Mouse (Mus musculus): ENCODE results near the gene Hes3. TPM values are rescaled to one million over a fixed set of nuclear protein-coding genes. Genes with fewer than 3 reads are reported as not detected.

Hes3 gene
- polyA plus RNA-seq, 1 experiment from 2014 or later = 0.53 TPM

DNA sequence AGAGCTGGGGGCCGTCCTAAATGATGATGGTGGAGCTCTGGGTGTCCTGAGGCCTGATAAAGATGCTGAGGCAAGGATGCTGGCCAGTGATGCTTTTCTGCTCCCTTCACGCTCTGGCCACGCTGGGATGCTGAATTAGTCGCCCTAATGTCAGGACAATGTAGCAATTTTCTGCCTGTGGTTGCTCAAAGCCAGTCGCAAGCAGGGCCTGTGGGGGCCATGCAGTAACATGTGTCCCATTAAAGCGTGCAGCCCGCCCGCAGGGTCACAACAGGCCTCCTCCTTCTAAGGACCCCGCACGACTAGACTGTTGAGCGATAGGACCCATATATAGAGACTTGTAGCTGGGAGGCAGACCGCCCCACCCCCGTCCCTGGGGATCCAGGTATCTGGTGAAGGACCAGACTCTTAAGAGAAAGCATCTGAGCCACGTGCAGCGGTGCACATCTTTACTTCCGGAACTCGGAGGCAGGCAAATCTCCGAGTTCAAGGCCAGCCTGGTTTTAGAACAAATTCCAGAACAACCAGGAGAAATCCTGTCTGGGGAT lies 3.0 kb downstream of the Hes3 start:
- Histone ChIP-seq H3K9me3 (ENCODE audit: control insufficient read depth, low read length) (no peaks in the 10 kb centered on the region), H3K4me3 (ENCODE audit: low read depth, low read length) (no peak overlapping the region), H3K4me1 (replicated peaks; ENCODE audit: control insufficient read depth, insufficient read depth, low read length) (peaks cover 35% of the 10 kb centered on the region), H3K36me3 (ENCODE audit: control insufficient read depth, insufficient read depth, low read length) (no peaks in the 10 kb centered on the region), H3K27me3 (ENCODE audit: control insufficient read depth, insufficient read depth, low read length) (peaks cover 90% of the 10 kb centered on the region), H3K4me2 (ENCODE audit: low read depth, low read length, severe bottlenecking) (no peak overlapping the region), H3K27ac (ENCODE audit: low read depth, low read length) (no peak overlapping the region), H3K9ac (ENCODE audit: low read length) (no peak overlapping the region)
- ATAC-seq (replicated peaks; ENCODE audit: low FRiP score) (no peak), DNase-seq (ENCODE audit: low spot score) (no peak)
- WGBS = 35% methylated on average over 18 of the region's 18 CpGs

DNA sequence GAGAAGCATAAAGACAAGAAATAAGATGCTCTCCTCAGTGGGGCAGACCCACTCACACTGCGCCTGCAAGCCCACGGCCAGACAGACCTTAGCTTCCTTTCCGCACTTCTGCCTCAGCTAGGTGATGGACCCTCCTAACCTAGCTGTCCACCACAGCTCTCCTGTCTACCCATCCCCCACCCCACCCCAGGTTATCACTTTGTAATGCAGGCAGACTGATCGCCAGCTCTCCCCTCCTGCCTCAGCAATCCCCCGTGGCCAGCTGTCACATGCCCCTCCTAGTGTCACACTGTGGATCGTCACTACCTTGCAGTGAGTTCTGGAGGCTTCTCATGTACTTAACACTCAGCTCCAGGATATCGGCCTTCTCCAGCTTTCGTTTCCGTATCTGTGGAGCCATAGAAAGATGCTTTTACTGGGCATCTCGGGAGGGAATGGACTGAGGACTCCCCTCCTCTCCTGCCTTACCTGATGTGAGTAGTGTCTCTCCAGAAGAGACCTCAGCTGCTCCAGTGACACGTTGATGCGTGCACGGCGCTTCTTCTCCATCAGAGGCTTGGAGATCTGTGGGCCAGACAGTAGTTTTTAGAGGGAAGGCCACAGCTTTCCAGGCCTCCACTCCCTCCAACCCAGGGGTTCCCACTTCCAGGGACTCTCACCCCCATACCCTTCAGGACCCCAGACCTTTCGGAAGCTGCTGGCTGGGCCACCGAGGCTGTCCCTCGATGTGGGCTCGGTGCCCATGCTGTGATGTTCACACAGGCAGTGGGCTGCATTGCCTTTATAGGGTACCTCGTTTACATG lies 3.9 kb downstream of the Hes3 start:
- Histone ChIP-seq H3K27ac (ENCODE audit: low read depth, low read length) (no peak overlapping the region), H3K4me3 (ENCODE audit: low read depth, low read length) (no peak overlapping the region), H3K27me3 (ENCODE audit: control insufficient read depth, insufficient read depth, low read length) (peaks cover 91% of the 10 kb centered on the region), H3K4me1 (replicated peaks; ENCODE audit: control insufficient read depth, insufficient read depth, low read length) (peaks cover 34% of the 10 kb centered on the region), H3K9ac (ENCODE audit: low read length) (no peak overlapping the region), H3K9me3 (ENCODE audit: control insufficient read depth, low read length) (no peaks in the 10 kb centered on the region), H3K4me2 (ENCODE audit: low read depth, low read length, severe bottlenecking) (no peak overlapping the region; the same call in 1 of the 2 replicates), H3K36me3 (ENCODE audit: control insufficient read depth, insufficient read depth, low read length) (no peaks in the 10 kb centered on the region)
- DNase-seq (ENCODE audit: low spot score) (no peak), ATAC-seq (replicated peaks; ENCODE audit: low FRiP score) (no peak)
- 10% methylated on average over 19 of the region's 19 CpGs for WGBS

DNA sequence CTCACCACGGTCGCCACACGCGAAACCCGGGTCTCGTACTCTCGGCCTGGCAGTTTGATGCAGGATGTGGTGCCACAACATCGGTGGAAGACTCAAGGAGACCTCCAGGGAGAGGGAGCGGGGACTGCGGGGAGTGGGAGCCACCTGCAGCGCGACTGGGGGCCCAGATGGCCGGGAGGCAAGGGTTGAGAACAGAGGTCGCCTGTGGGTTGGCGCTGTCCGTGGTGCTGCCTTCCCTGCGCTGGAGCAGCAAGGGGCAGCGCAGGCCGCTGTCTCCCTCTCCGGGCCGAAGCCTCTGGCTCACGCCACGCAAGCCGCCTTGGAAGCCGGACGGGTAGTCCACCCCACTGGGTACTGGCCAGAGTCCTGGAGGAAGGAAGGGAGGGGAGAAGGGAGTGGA lies 4.6 kb downstream of the Hes3 start:
- no peak overlapping the region for H3K4me3 ChIP-seq (ENCODE audit: low read depth, low read length)
- no peaks in the 10 kb centered on the region for H3K36me3 ChIP-seq (ENCODE audit: control insufficient read depth, insufficient read depth, low read length)
- 2% methylated on average over 26 of the region's 26 CpGs for WGBS
- no peak overlapping the region for H3K9ac ChIP-seq (ENCODE audit: low read length)
- H3K9me3 ChIP-seq (ENCODE audit: control insufficient read depth, low read length) = no peaks in the 10 kb centered on the region
- H3K27ac ChIP-seq (ENCODE audit: low read depth, low read length) = no peak overlapping the region
- peak overlapping the region; percentile 49; the same call in 1 of the 2 replicates for H3K4me2 ChIP-seq (ENCODE audit: low read depth, low read length, severe bottlenecking)
- peaks cover 92% of the 10 kb centered on the region for H3K27me3 ChIP-seq (ENCODE audit: control insufficient read depth, insufficient read depth, low read length)
- peaks cover 34% of the 10 kb centered on the region for H3K4me1 ChIP-seq (replicated peaks; ENCODE audit: control insufficient read depth, insufficient read depth, low read length)
- ATAC-seq (replicated peaks; ENCODE audit: low FRiP score) = no peak
- DNase-seq (ENCODE audit: low spot score) = peak; percentile 86

GRCm38 (mm10) chr4:152286183-152286582 lies 5.3 kb downstream of the Hes3 start:
- 0 out of 2 replicates have a peak, but pooled peaks have one; percentile 17 for ATAC-seq (replicated peaks; ENCODE audit: low FRiP score)
- Histone ChIP-seq H3K36me3 (ENCODE audit: control insufficient read depth, insufficient read depth, low read length) (no peaks in the 10 kb centered on the region), H3K27me3 (ENCODE audit: control insufficient read depth, insufficient read depth, low read length) (peaks cover 92% of the 10 kb centered on the region), H3K9ac (ENCODE audit: low read length) (no peak overlapping the region), H3K9me3 (ENCODE audit: control insufficient read depth, low read length) (no peaks in the 10 kb centered on the region), H3K27ac (ENCODE audit: low read depth, low read length) (no peak overlapping the region), H3K4me3 (ENCODE audit: low read depth, low read length) (peak overlapping the region; percentile 27), H3K4me1 (replicated peaks; ENCODE audit: control insufficient read depth, insufficient read depth, low read length) (peaks cover 31% of the 10 kb centered on the region), H3K4me2 (ENCODE audit: low read depth, low read length, severe bottlenecking) (peak overlapping the region; percentile 49)
- WGBS = 1% methylated on average over 32 of the region's 32 CpGs
- DNase-seq (ENCODE audit: low spot score) = no peak

GRCm38 (mm10) chr4:152285505-152285904 lies 6.0 kb downstream of the Hes3 start:
- H3K36me3 ChIP-seq (ENCODE audit: control insufficient read depth, insufficient read depth, low read length) = no peaks in the 10 kb centered on the region
- peaks cover 92% of the 10 kb centered on the region for H3K27me3 ChIP-seq (ENCODE audit: control insufficient read depth, insufficient read depth, low read length)
- no peaks in the 10 kb centered on the region for H3K9me3 ChIP-seq (ENCODE audit: control insufficient read depth, low read length)
- ATAC-seq (replicated peaks; ENCODE audit: low FRiP score) = no peak
- no peak for DNase-seq (ENCODE audit: low spot score)
- no peak overlapping the region for H3K4me2 ChIP-seq (ENCODE audit: low read depth, low read length, severe bottlenecking)
- no peak overlapping the region for H3K9ac ChIP-seq (ENCODE audit: low read length)
- peaks cover 25% of the 10 kb centered on the region for H3K4me1 ChIP-seq (replicated peaks; ENCODE audit: control insufficient read depth, insufficient read depth, low read length)
- H3K4me3 ChIP-seq (ENCODE audit: low read depth, low read length) = no peak overlapping the region
- under 1% methylated on average over 10 of the region's 10 CpGs for WGBS
- no peak overlapping the region for H3K27ac ChIP-seq (ENCODE audit: low read depth, low read length)

- 5% methylated on average over 61 of the region's 70 CpGs for WGBS
- no peaks in the 10 kb centered on the region for H3K36me3 ChIP-seq (ENCODE audit: control insufficient read depth, insufficient read depth, low read length)
- peak; percentile 85 for ATAC-seq (replicated peaks; ENCODE audit: low FRiP score)
- H3K4me1 ChIP-seq (replicated peaks; ENCODE audit: control insufficient read depth, insufficient read depth, low read length) = peaks cover 17% of the 10 kb centered on the region
- H3K27ac ChIP-seq (ENCODE audit: low read depth, low read length) = no peak overlapping the region
- DNase-seq (ENCODE audit: low spot score) = peak; percentile 94
- no peaks in the 10 kb centered on the region for H3K9me3 ChIP-seq (ENCODE audit: control insufficient read depth, low read length)
- no peak overlapping the region; the same call in none of the 2 replicates for H3K9ac ChIP-seq (ENCODE audit: low read length)
- H3K4me3 ChIP-seq (ENCODE audit: low read depth, low read length) = peak overlapping the region; percentile 19
- peaks cover 81% of the 10 kb centered on the region for H3K27me3 ChIP-seq (ENCODE audit: control insufficient read depth, insufficient read depth, low read length)
- peak overlapping the region; percentile 48 for H3K4me2 ChIP-seq (ENCODE audit: low read depth, low read length, severe bottlenecking)
Observed at GRCm38 (mm10) chr4:152283186-152283950, 8.1 kb downstream of the Hes3 start.

DNA sequence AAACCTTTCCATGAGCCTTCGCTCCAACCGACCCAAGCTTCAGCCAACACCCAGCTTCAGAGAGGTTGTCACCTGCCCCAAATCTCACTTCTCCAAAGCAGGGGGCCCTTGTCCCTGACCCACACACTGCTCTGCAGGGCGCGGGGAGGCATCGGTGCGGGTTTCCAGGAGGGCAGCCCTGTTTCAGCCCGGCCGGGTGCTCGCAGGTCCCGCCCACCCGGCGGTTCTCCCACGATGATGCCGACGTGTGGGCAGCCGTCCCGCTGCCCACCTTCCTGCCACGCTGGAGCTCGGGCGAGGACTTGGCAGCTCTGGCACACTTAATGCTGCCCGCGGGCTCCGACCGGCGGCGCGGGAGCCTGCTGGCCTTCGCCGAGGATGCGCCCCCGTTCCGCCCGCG lies 8.7 kb downstream of the Hes3 start:
- H3K9me3 ChIP-seq (ENCODE audit: control insufficient read depth, low read length) = no peaks in the 10 kb centered on the region
- H3K27ac ChIP-seq (ENCODE audit: low read depth, low read length) = no peak overlapping the region
- peak overlapping the region; percentile 19 for H3K4me3 ChIP-seq (ENCODE audit: low read depth, low read length)
- H3K4me1 ChIP-seq (replicated peaks; ENCODE audit: control insufficient read depth, insufficient read depth, low read length) = peaks cover 13% of the 10 kb centered on the region
- H3K4me2 ChIP-seq (ENCODE audit: low read depth, low read length, severe bottlenecking) = peak overlapping the region; percentile 48
- DNase-seq (ENCODE audit: low spot score) = no peak
- no peak overlapping the region; the same call in none of the 2 replicates for H3K9ac ChIP-seq (ENCODE audit: low read length)
- ATAC-seq (replicated peaks; ENCODE audit: low FRiP score) = no peak
- WGBS = 15% methylated on average over 29 of the region's 34 CpGs
- H3K36me3 ChIP-seq (ENCODE audit: control insufficient read depth, insufficient read depth, low read length) = no peaks in the 10 kb centered on the region
- peaks cover 74% of the 10 kb centered on the region for H3K27me3 ChIP-seq (ENCODE audit: control insufficient read depth, insufficient read depth, low read length)

- H3K4me2 ChIP-seq (ENCODE audit: low read depth, low read length, severe bottlenecking) = no peak overlapping the region
- no peak for DNase-seq (ENCODE audit: low spot score)
- H3K27ac ChIP-seq (ENCODE audit: low read depth, low read length) = no peak overlapping the region
- 47% methylated on average over 15 of the region's 15 CpGs for WGBS
- no peak overlapping the region for H3K4me3 ChIP-seq (ENCODE audit: low read depth, low read length)
- no peak overlapping the region for H3K9ac ChIP-seq (ENCODE audit: low read length)
- no peak for ATAC-seq (replicated peaks; ENCODE audit: low FRiP score)
- H3K36me3 ChIP-seq (ENCODE audit: control insufficient read depth, insufficient read depth, low read length) = no peaks in the 10 kb centered on the region
- H3K9me3 ChIP-seq (ENCODE audit: control insufficient read depth, low read length) = no peaks in the 10 kb centered on the region
- H3K4me1 ChIP-seq (replicated peaks; ENCODE audit: control insufficient read depth, insufficient read depth, low read length) = peaks cover 13% of the 10 kb centered on the region
- H3K27me3 ChIP-seq (ENCODE audit: control insufficient read depth, insufficient read depth, low read length) = peaks cover 63% of the 10 kb centered on the region
Observed at GRCm38 (mm10) chr4:152281601-152282000, 9.9 kb downstream of the Hes3 start.

All from forebrain, embryonic 11.5 days (tissue).